Mouse (Mus musculus) embryonic facial prominence, embryonic 11.5 days (tissue): ENCODE results near the gene Tent5b. TPM values are rescaled to one million over a fixed set of nuclear protein-coding genes. Genes with fewer than 3 reads are reported as not detected.
A peak's percentile ranks its signal among the peaks of the same experiment; 100 is the strongest.

Experiments
- ATAC-seq: fragments of 200-750 bp; cut with Nextera tagmentation; replicated peaks from 2 replicates; pipeline ENCODE4 v1.8.0; 2017; ENCODE audit warnings: low read depth; ENCODE audit not compliant: insufficient number of reproducible peaks, low FRiP score, low TSS enrichment
- DNase-seq: peaks from one replicate; pipeline ENCODE4 v3.0.0-alpha.2; 2015; ENCODE audit warnings: low spot score
- H3K27ac ChIP-seq: fragments of 300-500 bp; sonication (generic); replicated peaks from 2 replicates; pipeline ENCODE4 v1.5.1; 2014; ENCODE audit warnings: mild to moderate bottlenecking, low read depth, low read length, control low read depth
- H3K27me3 ChIP-seq: fragments of 300-500 bp; sonication (generic); 2 replicates; pipeline ENCODE4 v1.6.1; 2014; ENCODE audit warnings: mild to moderate bottlenecking, low read length, moderate library complexity, mixed read lengths; ENCODE audit not compliant: control insufficient read depth, insufficient read depth
- H3K36me3 ChIP-seq: fragments of 300-500 bp; sonication (generic); replicated peaks from 2 replicates; pipeline ENCODE4 v1.6.1; 2014; ENCODE audit warnings: low read depth, mild to moderate bottlenecking, low read length, moderate library complexity, mixed read lengths; ENCODE audit not compliant: control insufficient read depth, insufficient read depth
- H3K4me1 ChIP-seq: fragments of 300-500 bp; sonication (generic); 2 replicates; pipeline ENCODE4 v1.6.1; 2014; ENCODE audit warnings: low read length, mixed read lengths; ENCODE audit not compliant: control insufficient read depth, insufficient read depth
- H3K4me2 ChIP-seq: fragments of 300-500 bp; sonication (generic); 2 replicates; pipeline ENCODE4 v1.6.1; 2014; ENCODE audit warnings: low read depth, mild to moderate bottlenecking, control low read depth, low read length, moderate library complexity
- H3K4me3 ChIP-seq: fragments of 300-500 bp; sonication (generic); 2 replicates; pipeline ENCODE4 v1.5.1; 2014; ENCODE audit warnings: low read depth, low read length, control low read depth
- H3K9ac ChIP-seq: fragments of 300-500 bp; sonication (generic); replicated peaks from 2 replicates; pipeline ENCODE4 v1.6.1; 2014; ENCODE audit warnings: mild to moderate bottlenecking, control low read depth, low read length
- H3K9me3 ChIP-seq: fragments of 300-500 bp; sonication (generic); replicated peaks from 2 replicates; pipeline ENCODE4 v1.6.1; 2016; ENCODE audit warnings: mild to moderate bottlenecking, low read length, inconsistent platforms, mixed read lengths; ENCODE audit not compliant: control insufficient read depth
- WGBS: fragments of 180-500 bp; shearing (Covaris S2); extraction: QIAGEN DNeasy Blood & Tissue Kit; methylation state at CpG from one replicate; pipeline ENCODE4 v1.1.7; 2014; 5-methylcytosine and 5-hydroxymethylcytosine counted together
- polyA plus RNA-seq: library from polyadenylated mRNA; unstranded; fragments of >200 nt; fragmentation: Nextera tagmentation; extraction: Ambion mirVana; gene quantifications from 2 replicates; pipeline ENCODE4 v1.2.1, GENCODE M21; 2014

The Tent5b gene
- polyA plus RNA-seq, 1 experiment from 2014 or later, result 0.93 TPM

DNA sequence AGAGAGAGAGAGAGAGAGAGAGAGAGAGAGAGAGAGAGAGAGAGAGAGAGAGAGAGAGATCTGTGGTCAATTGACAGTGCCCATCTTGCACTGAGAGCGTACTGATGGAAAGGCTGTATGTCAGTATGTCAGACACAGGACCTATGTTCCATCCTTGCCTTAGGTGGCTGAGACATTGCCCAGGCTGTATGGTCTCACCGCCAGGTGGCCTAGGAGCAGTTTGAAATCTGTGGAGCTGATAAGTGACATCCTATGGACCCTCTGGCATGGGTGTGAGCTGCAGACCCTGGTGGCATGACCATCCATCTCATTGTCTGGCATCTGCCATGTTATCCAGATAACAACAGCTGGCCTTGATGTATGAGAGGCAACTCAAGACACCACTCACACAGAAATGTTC is 6.1 kb upstream of the Tent5b start:
- H3K27ac ChIP-seq, result no peak overlapping the region
- no peak overlapping the region for H3K9ac ChIP-seq
- no peak overlapping the region for H3K4me2 ChIP-seq
- WGBS, result 61% methylated on average over 2 of the region's 2 CpGs
- no peaks in the 10 kb centered on the region for H3K9me3 ChIP-seq
- no peaks in the 10 kb centered on the region for H3K36me3 ChIP-seq
- no peaks in the 10 kb centered on the region; the same call in 1 of the 2 replicates for H3K4me1 ChIP-seq
- H3K27me3 ChIP-seq, result 0 out of 2 replicates have a peak, but pooled peaks cover 2% of the 10 kb centered on the region
- ATAC-seq (no peak), DNase-seq (no peak)
- H3K4me3 ChIP-seq, result no peak overlapping the region

DNA sequence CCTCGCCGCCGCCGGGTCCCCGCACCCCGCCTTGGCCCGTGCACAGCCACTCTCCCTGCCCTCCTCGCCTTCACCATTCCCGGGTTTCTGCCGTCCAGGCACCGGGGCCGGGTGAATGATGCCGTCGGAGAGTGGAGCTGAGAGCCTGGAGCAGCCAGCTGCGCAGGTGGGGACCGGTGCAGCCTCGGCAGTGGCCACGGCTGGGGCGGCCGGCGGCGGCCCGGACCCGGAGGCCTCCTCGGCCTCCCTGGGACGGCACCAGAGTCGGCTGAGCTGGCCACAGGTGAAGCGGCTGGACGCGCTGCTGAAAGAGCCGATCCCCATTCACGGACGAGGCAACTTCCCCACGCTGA is 229 bp downstream of the Tent5b start:
- no peaks in the 10 kb centered on the region for H3K9me3 ChIP-seq
- peak overlapping the region; percentile 46 for H3K9ac ChIP-seq
- peaks cover 11% of the 10 kb centered on the region for H3K27me3 ChIP-seq
- peaks cover 2% of the 10 kb centered on the region; the same call in 1 of the 2 replicates for H3K4me1 ChIP-seq
- WGBS, result 3% methylated on average over 28 of the region's 34 CpGs
- peak overlapping the region; percentile 52 for H3K4me2 ChIP-seq
- peak overlapping the region; percentile 41 for H3K4me3 ChIP-seq
- peak; percentile 40; the same call in 1 of the 2 replicates for ATAC-seq
- H3K27ac ChIP-seq, result no peak overlapping the region
- H3K36me3 ChIP-seq, result no peaks in the 10 kb centered on the region
- no peak for DNase-seq

DNA sequence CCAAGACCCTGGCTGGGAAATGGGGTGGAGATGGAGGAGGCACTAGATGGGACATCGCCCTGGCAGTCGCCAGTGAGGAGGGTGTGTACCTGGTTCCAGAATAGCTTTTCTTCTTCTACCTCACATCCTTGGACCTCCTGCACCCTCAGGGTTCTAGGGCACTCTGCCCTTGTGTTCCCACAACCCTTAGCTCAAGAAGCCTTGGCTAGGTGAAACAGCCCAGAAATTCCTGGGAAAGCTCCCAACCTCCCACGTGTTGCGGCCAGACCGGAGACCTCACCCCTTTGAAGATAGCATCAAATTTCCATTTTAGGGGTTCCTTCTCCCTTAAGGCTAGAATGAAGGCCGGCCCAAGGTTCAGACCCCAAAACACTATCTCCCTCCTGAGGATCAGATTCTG is 822 bp downstream of the Tent5b start:
- 0 out of 2 replicates have a peak overlapping the region, but pooled peaks have one; percentile 41 for H3K4me3 ChIP-seq
- no peak overlapping the region; the same call in 1 of the 2 replicates for H3K4me2 ChIP-seq
- DNase-seq (no peak), ATAC-seq (no peak)
- H3K27me3 ChIP-seq, result peaks cover 11% of the 10 kb centered on the region
- WGBS, result 29% methylated on average over 6 of the region's 6 CpGs
- H3K36me3 ChIP-seq, result no peaks in the 10 kb centered on the region
- peaks cover 2% of the 10 kb centered on the region; the same call in 1 of the 2 replicates for H3K4me1 ChIP-seq
- H3K9me3 ChIP-seq, result no peaks in the 10 kb centered on the region
- no peak overlapping the region for H3K27ac ChIP-seq
- H3K9ac ChIP-seq, result no peak overlapping the region

DNA sequence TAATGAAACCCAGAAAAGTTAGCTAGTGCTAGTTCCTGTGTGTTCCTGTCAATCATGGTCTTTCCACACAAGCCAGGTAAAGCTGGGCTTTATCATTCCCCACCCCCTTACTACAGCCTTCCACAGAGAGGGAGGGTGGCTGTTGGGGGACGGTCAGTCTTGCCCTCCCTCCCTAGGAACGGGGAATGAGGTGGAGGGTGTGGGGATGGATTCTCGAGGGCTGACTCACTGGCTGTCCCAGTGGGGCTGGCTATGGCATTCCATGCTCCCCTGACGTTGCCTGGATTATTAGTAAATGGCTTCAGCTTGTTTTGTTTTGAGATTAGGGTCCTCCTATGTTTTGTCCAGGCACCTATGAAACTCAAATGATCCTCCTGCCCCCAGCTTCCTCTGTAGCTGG is 1.6 kb downstream of the Tent5b start:
- Histone ChIP-seq H3K4me1 (peaks cover 2% of the 10 kb centered on the region; the same call in 1 of the 2 replicates), H3K27me3 (peaks cover 11% of the 10 kb centered on the region), H3K27ac (no peak overlapping the region), H3K4me2 (no peak overlapping the region), H3K9me3 (no peaks in the 10 kb centered on the region), H3K9ac (no peak overlapping the region), H3K36me3 (no peaks in the 10 kb centered on the region), H3K4me3 (no peak overlapping the region)
- no peak for DNase-seq
- whole genome bisulfite sequencing, result 33% methylated on average over 4 of the region's 4 CpGs
- no peak for ATAC-seq

DNA sequence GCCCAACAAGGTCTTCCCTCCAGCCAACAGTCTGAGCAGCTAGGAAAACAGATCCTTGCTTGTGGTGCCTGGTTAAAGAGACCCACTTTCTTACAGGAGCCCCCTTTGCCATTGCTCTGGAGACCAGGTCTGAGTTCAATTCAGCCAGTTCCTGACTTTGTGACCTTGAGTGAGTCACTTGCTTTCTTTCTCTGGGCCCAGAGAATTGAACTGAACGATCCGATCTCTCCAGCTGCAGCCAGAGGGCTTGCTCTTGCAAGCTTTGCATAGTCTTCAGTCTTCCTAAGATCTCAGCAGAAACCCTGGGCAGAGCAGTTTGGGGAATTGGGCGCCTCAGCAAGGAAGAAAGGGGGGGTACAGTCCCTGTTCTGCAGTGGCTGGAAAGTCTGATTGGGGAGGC is 2.5 kb downstream of the Tent5b start:
- H3K27me3 ChIP-seq, result peaks cover 11% of the 10 kb centered on the region
- WGBS, result 85% methylated on average over 3 of the region's 3 CpGs
- peaks cover 2% of the 10 kb centered on the region; the same call in 1 of the 2 replicates for H3K4me1 ChIP-seq
- no peak overlapping the region for H3K4me2 ChIP-seq
- ATAC-seq (no peak), DNase-seq (no peak)
- no peak overlapping the region for H3K9ac ChIP-seq
- no peak overlapping the region for H3K27ac ChIP-seq
- H3K4me3 ChIP-seq, result no peak overlapping the region
- no peaks in the 10 kb centered on the region for H3K9me3 ChIP-seq
- H3K36me3 ChIP-seq, result no peaks in the 10 kb centered on the region

DNA sequence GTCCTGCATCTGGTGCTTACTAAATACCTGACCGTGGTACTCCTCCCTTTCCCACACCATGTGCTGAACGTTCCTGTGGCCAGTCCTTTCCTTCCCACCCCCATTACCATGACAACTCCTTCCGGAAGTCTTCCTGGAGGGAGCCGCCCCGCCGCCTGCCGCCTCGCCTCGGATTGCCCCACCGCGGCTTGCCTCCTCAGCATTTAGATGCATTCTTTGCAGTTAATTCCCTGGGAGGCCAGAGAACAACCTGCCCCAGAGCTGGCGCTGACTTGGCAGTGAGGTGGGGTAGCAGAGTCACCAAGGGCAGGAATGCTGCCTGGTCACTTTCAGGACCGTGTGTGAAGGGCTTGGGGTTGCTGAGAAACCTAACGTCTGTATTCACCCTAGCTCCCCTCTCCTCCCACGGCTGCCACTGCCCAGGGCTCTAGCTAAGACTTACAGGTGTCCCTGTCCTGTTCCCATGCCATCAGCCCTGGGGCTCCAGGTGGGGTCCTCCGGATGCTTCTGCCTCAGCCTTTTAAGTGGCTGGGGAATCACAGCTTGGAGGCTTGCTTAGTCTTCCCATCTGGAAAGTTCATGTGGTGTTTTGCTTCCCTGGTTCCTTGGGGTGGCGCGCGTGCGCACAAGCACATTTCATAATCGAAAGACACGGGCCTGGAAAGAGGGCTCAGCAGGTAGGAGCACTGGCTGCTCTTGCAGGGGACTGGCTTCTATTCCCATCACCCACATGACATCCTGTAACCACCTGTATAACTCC is 4.5 kb downstream of the Tent5b start:
- Histone ChIP-seq H3K4me2 (peak overlapping the region; percentile 24), H3K36me3 (no peaks in the 10 kb centered on the region), H3K4me1 (peaks cover 2% of the 10 kb centered on the region; the same call in 1 of the 2 replicates), H3K4me3 (no peak overlapping the region), H3K27ac (no peak overlapping the region), H3K9me3 (no peaks in the 10 kb centered on the region), H3K27me3 (peaks cover 11% of the 10 kb centered on the region), H3K9ac (no peak overlapping the region)
- 9% methylated on average over 22 of the region's 22 CpGs for WGBS
- DNase-seq, result peak; percentile 52
- no peak for ATAC-seq

DNA sequence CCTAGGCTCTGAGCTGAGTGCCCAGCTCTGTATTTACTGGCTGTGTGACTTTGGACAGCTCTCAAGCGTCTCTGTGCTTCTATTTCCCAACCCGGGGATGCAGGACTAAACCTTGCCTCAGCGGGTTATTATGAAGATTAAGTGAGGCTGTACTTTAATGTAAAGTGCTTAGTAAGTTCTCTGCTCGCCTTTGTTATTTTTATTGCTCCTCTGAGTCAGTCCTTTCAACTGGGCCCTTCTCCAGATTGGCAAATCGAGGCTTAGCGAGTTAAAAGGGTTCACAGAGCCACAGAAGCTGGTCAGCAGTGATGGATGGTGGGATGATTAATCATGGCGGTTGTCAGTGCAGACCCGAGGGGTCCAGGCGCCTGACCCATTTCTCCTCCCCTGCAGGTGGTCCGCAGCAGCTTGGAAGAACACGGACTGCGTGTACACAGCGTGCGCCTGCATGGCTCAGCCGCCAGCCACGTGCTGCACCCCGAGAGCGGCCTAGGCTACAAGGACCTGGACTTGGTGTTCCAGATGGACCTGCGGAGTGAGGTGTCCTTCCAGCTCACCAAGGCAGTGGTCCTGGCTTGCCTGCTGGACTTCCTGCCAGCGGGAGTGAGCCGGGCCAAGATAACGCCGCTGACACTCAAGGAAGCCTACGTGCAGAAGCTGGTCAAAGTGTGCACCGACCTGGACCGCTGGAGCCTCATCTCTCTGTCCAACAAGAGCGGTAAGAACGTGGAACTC is 5.9 kb downstream of the Tent5b start:
- Histone ChIP-seq H3K9me3 (no peaks in the 10 kb centered on the region), H3K4me3 (no peak overlapping the region), H3K27ac (no peak overlapping the region), H3K4me2 (no peak overlapping the region), H3K27me3 (peaks cover 3% of the 10 kb centered on the region; the same call in 1 of the 2 replicates), H3K36me3 (no peaks in the 10 kb centered on the region), H3K9ac (no peak overlapping the region), H3K4me1 (no peaks in the 10 kb centered on the region; the same call in 1 of the 2 replicates)
- WGBS, result 87% methylated on average over 28 of the region's 28 CpGs
- no peak for ATAC-seq
- no peak for DNase-seq
